Mouse (Mus musculus): ENCODE results near the gene Tmem217. TPM values are rescaled to one million over a fixed set of nuclear protein-coding genes. Genes with fewer than 3 reads are reported as not detected.
A peak's percentile ranks its signal among the peaks of the same experiment; 100 is the strongest.
"Not testable (repeated sequence)": the region's sequence is repeated elsewhere in the genome, so short reads cannot be mapped to it uniquely, and the experiment has no call there.

Tmem217 gene
- total RNA-seq, 2 experiments from 2014 or later = not detected

DNA sequence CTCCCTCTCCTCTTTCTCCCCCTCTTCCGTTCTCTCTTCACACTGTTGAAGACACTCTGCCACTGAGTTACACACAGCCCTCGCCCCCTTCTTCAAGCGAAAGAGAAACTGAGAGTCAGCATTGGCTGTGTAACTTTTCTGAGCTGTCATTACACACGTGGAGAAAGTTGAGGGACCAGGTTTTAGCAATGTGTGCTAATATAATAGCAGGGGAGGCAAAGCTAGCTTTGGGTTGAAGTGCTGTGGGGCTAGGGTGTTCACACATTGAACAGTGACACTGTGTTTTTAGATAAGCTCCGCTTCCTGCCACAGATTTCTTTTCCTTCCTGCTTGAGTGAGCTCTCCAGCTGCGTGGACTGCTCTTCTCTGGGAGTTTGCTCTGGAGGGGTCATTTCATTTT lies 1.2 kb downstream of the Tmem217 start:
- intact Hi-C loops (cut with DNase I; ENCODE audit: low total_unique reads) = no loop called here
- no peak for DNase-seq

DNA sequence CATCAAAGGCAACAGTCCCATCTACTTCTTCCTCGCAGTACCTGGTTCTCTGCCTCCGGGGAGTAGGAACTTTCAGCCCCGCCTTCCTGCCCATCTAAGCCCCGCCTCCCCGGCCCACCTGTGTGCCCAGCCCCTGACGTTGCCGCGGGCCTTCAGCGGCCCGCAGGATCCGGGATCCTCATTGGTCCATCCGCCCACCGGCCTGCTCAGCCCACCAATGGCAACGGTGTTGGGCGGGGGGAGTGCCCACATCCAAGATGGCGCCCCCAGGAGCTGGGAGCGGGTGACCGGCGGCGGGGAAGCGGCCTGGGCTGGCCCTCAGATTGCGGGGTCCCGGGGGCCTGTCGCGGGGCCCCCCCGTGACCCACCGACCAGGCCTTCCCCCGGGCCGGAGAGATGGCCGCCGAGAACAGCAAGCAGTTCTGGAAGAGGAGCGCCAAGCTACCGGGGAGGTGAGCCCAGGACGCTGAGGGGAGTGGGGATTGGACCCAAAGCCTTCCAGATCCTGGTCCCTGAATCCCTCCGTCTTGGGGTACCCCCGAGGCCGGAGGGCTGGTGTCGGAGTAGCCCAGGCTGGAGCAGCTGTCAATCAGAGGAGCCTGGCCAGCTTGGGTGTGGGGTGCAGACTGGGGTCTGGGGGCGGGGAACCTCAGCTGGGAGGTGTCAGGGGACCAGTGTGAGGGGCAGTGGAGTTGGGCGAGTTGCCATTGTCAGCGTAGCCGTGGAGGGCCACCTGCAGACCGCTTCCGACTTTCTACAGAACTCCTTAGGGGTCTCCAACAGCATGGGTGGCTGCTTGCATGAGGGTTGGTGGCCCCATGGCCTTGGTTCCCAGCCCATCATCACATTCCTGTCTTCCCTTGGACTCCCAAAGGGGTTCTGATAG lies 2.4 kb downstream of the Tmem217 start, which contains the start of the genes Gm17657 and Tbc1d22b:
Gene Gm17657, minus strand, starts transcription at position 96 of the 886 bp plus-strand sequence.
Gene Tbc1d22b, plus strand, starts transcription at position 243 of the 886 bp plus-strand sequence.
- intact Hi-C loops (cut with DNase I; ENCODE audit: low total_unique reads) = no loop called here
- peak; percentile 95 for DNase-seq

GRCm38 (mm10) chr17:29548994-29549393 lies 3.2 kb downstream of the Tmem217 start:
- intact Hi-C loops (cut with DNase I; ENCODE audit: low total_unique reads) = no loop called here
- DNase-seq = no peak

- intact Hi-C loops (cut with DNase I; ENCODE audit: low total_unique reads) = no loop called here
- no peak for DNase-seq
Observed at GRCm38 (mm10) chr17:29548494-29548893, 3.7 kb downstream of the Tmem217 start.

GRCm38 (mm10) chr17:29545241-29545640 lies 6.9 kb downstream of the Tmem217 start:
- intact Hi-C loops (cut with DNase I; ENCODE audit: low total_unique reads) = no loop called here
- no peak for DNase-seq

DNA sequence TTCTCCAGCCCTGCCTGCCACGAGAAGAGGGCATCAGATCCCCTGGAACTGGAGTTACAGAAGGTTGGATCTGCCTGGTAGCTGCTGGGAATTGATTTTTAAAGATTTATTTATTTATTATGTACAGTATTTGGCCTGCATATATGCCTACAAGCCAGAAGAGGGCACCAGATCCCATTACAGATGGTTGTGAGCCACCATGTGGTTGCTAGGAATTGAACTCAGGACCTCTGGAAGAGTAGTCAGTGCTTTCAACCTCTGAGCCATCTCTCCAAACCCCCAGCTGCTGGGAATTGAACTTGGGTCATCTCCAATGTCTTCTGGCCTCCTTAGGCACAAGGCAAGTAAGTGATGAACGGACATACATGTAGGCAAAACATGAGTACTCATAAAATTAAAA lies 8.1 kb downstream of the Tmem217 start:
- no peak for DNase-seq
- intact Hi-C loops (cut with DNase I; ENCODE audit: low total_unique reads) = no loop called here

GRCm38 (mm10) chr17:29542831-29543690 lies 9.1 kb downstream of the Tmem217 start:
- intact Hi-C loops (cut with DNase I; ENCODE audit: low total_unique reads) = no loop called here
- no peak for DNase-seq

DNA sequence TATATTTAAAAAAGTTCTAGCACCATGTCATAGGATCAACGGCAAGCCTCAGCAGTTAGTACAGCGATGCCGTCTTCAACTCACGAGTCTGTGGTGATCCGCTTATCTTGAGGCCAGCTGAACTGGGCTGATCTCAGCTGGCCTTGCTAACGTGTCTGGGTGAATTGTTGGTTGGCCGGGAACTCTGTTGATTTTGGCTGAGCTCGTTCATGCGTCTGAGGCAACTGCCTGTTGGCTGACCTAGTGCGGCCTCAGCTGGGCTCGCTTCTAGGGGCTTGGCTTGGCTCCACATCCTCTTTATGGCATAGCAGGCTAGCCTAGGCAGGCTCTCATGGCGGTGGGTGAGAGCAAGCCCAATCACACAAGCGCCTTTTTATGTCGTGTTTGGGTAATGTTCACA lies 10.8 kb downstream of the Tmem217 start:
- intact Hi-C loops (cut with DNase I; ENCODE audit: low total_unique reads) = no loop called here
- DNase-seq = peak; percentile 84

- no peak for DNase-seq
Observed at GRCm38 (mm10) chr17:29540426-29540825, 11.8 kb downstream of the Tmem217 start.

DNA sequence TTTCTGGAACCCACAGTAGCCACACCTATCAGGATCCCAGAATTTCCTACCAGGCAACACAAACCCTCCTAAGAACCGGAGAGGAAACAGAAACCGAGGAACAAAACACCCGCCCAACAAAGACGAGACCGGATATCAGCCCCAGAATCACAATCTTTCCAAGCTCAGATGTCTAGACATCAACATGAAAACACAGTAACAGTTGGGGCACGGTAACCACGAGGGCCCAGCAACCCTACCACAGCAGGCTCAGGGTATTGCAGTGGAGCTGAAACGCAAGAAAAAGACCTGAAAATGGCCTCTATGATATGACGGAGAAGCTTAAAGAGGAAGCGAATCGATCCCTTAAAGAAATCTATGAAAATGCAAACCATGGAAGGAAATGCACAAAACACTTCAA lies 18.3 kb downstream of the Tmem217 start:
- intact Hi-C loops (cut with DNase I; ENCODE audit: low total_unique reads) = no loop called here
- no peak for DNase-seq

More at GRCm38 (mm10) chr17:29540426-29540825, 11.8 kb downstream of the Tmem217 start:
- intact Hi-C loops (cut with DNase I; ENCODE audit: low total_unique reads) = no loop called here

DNA sequence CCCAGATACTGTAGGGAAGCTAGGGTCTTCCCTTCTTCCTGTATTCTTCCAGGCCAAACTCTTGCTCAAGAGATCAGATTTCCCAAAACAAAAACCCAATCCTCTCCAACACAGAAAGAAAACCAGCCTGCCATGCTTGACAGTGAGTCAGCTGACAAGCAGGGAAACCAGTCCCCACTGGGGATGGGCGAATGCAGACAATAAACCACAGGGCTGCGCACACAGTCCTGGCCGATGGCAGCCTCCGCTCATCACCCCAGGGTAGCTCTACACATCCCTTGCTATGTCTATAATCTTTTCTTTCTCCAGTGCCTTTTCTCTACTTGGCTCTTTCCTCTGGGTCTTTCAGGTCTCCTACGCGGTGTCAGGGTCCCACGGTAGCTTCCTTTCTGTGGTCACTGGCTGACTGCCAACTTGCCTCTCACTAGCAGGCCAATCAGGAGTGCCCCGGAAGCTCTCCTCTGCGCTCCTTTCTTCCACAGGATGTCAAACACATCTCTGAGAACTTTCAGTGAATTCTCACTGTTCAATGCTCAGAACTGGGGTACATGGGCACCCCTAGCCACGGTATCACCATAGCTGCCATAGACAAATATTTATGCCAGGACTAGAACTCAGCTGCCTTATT lies 20.3 kb downstream of the Tmem217 start:
- no peak for DNase-seq
- intact Hi-C loops (cut with DNase I; ENCODE audit: low total_unique reads) = no loop called here

DNA sequence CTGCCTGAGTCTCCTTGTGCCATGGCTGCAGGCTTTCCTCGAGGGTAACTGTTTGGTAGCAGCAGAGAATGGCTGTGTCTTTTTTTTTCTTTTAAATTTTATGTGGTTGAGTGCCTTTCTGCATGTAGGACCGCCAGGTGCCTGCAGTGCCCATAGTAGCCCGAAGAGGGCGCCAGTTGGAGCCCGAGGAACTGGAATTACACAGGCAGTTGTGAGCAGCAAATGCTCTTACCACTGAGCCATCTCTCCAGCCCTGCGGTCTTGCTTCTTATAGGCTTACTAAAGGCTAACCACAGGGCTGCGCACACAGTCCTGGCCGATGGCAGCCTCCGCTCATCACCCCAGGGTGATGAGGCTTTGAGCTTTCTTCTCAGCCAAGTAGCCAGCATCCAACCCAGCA lies 20.9 kb downstream of the Tmem217 start:
- DNase-seq = no peak
- intact Hi-C loops (cut with DNase I; ENCODE audit: low total_unique reads) = no loop called here

DNA sequence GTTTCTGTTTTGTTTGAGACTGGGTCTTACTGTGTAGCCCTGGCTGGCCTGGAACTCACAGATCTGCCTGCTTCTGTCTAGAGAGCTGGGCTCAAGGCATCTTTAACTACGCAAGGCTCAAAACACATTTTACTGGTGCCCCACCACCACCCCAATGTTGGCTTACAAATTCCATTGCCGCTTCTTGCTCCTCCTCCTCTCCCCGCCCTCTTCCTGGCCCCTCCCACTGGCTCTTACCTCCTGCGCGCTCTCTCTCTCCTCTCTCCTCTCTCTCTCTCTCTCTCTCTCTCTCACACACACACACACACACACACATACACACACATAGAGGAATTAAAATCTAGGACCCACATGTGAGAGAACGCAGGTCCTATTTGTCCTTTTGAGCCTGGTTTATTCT lies 21.7 kb downstream of the Tmem217 start:
- intact Hi-C loops (cut with DNase I; ENCODE audit: low total_unique reads) = no loop called here
- no peak for DNase-seq

- DNase-seq = peak; percentile 25
- intact Hi-C loops (cut with DNase I; ENCODE audit: low total_unique reads) = no loop called here
Observed at GRCm38 (mm10) chr17:29528568-29529187, 23.5 kb downstream of the Tmem217 start.

DNA sequence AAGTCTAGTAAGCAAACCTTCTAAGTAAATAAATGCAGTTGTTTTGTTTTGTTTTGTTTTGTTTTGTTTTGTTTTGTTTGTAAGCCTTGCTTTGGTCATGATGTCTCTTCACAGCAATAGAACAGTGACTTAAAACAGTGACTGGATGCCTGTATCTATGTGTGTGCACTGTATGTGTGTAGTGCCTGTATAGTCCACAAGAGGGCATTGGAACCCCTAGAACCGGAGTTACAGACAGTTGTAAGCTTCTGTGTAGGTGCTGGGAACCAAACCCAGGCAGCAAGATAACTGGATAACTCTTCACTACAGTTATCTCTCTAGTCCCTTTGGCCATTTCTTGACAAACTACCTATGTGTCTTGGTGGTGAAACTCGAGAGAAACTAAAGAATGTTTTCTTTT lies 26.6 kb downstream of the Tmem217 start:
- DNase-seq = no peak
- intact Hi-C loops (cut with DNase I; ENCODE audit: low total_unique reads) = no loop called here

DNA sequence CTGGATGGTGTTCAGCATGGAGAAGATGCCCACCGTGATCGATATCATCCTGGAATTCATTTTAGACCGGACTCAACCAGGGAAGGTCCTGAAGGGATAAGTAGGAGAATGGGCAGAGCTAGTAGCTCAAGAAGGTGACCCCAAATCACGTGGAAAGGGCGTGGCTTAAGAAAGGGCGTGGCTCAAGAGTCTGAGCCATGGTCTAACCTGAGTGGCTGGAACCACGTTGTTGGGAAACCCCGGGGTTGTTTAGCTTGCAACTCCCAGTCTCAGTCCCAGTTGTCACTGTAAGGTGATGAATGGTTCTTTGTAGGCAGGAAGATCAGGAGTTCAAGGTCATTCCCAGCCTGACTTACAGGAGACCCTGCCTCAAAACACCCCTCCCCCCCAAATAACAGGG lies 32.5 kb downstream of the Tmem217 start:
- DNase-seq = no peak
- intact Hi-C loops (cut with DNase I; ENCODE audit: low total_unique reads) = no loop called here

DNA sequence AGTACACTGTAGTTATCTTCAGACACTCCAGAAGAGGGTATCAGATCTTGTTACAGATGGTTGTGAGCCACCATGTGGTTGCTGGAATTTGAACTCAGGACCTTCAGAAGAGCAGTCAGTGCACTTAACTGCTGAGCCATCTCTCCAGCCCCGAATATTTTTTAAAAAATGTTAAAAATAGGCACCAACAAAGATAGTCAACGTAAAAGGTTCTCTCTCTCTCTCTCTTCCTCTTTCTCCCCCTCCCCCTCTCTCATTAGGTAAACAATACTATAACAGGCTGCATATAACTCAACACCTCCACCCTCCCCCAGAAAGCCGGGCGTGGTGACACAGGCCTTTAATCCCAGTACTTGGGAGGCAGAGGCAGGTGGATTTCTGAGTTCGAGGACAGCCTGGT lies 33.5 kb downstream of the Tmem217 start:
- intact Hi-C loops (cut with DNase I; ENCODE audit: low total_unique reads); DNase-seq: not testable (repeated sequence)

- intact Hi-C loops (cut with DNase I; ENCODE audit: low total_unique reads) = loop anchor here (2.0 to 5.0 kb wide), 2 partner anchors 132 to 252 kb away; partner anchors contain the start of gene Ppil1
- peak; percentile 64 for DNase-seq
Observed at GRCm38 (mm10) chr17:29514435-29514834, 37.8 kb downstream of the Tmem217 start.

DNA sequence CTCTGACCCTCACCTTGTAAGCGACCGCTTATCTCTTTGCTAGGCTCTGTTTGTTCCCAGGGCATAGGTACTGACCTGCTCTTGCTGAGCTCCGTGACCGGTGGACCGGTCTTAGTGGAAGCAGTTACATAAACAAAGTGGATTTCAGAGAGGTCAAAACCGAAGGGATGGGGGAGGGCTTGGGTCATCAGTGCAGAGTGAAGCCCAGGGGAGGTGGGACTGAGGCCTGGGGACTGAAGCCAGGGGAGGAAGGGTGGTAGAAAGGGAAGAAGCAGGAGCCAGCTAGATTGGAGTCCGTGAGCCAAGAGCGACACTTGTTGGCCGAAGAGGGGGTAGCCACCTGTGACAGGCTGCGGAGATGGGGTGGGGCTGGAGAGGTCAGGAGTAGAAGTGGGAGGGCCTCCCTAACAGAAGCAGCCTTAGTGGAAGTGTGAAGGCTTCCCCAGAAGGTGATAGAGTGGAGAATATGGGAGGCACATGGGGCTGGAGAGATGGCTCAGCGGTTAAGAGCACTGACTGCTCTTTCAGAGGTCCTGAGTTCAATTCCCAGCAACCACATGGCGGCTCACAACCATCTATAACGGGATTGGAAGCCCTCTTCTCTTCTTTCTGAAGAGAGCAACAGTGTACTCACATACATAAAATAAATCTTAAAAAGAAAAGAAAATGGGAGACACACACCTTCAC lies 39.0 kb downstream of the Tmem217 start:
- intact Hi-C loops (cut with DNase I; ENCODE audit: low total_unique reads) = loop anchor here (5.0 kb wide), 1 partner anchor 251 kb away; the partner anchor contains the start of gene Ppil1
- DNase-seq = peak; percentile 55
